ENCODE assay signal across 19 mouse cellular contexts in the genomic region with DNA sequence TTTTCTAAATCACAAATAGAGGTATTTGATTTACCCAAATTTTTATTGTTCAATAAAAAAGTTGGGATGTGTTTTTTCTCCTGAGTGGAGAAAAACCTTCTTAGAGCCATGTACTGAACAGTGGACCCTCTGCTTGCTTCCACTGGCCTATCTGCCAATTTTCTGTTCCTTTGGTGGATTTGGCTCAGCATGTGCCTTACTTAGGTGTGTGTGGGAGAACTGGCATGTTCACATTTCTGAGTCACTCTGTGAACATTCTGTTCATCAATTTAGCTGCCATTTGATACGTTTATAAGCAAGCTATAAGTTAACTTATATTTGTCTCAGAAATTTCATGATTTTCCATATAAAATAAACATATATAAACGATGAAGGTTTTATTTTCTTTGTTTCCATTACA.
DNase-seq lines count a peak whose midpoint lies in the region; TF ChIP-seq lines count a peak whose summit lies in the region.
"Had no signal": no experiment of that assay in that cellular context is flagged by ENCODE, and none has a peak within 500 bp of the region (broad histone marks: within the 10 kb centered on the region; RNA-seq: fewer than 3 reads in every experiment).

No protein-coding gene starts in this region.

- peak in 1 of 2 experiments; percentile 49 for DNase-seq in layer of hippocampus, adult 2 months (ENCODE audit: low spot score in 2 of 2)
- no peak for DNase-seq in layer of hippocampus, adult 9-10 months (ENCODE audit: low spot score)
- DNase-seq in right cerebral cortex, adult 18-20 months = peak; percentile 62
- DNase-seq in right cerebral cortex, postnatal 4 days = no peak
- DNase-seq in left cerebral cortex, adult 2 months (ENCODE audit: extremely low spot score in 1 of 2, low spot score in 2 of 2) = no peak
- DNase-seq in telencephalon, adult 2 months (ENCODE audit: low read depth, low spot score) = peak; percentile 78
- no peak for DNase-seq in kidney, adult 18-20 months
- DNase-seq: adrenal gland, postnatal 10 days; cerebellum, adult 11-12 months; cerebellum, adult 9-10 months; cerebellum, postnatal 25 days; forebrain, postnatal 0 days; gastrocnemius, postnatal 36 days; heart, adult 11 months; heart, postnatal 36 days had no signal

- TF ChIP-seq CTCF in layer of hippocampus, adult 2 months (conservative IDR thresholded peaks at IDR 0.05) = no peak
- no peak for TF ChIP-seq CTCF in left cerebral cortex, adult 2 months (IDR thresholded peaks at IDR 0.05)

- intact Hi-C loops in left cerebral cortex, adult 2 months (cut with DNase I) = no loop called here

- H3K4me3 ChIP-seq in layer of hippocampus, adult 2 months = no peak overlapping the region
- H3K4me3 ChIP-seq in left cerebral cortex, adult 2 months = no peak overlapping the region
- H3K4me3 ChIP-seq: embryonic facial prominence, embryonic 10.5 days; forebrain, embryonic 13.5 days; heart, embryonic 13.5 days; hindbrain, embryonic 15.5 days had no signal

- peak overlapping the region; percentile 79 for H3K27ac ChIP-seq in layer of hippocampus, adult 2 months
- H3K27ac ChIP-seq in left cerebral cortex, adult 2 months = peak overlapping the region; percentile 57
- H3K27ac ChIP-seq: embryonic facial prominence, embryonic 10.5 days; forebrain, embryonic 13.5 days; heart, embryonic 13.5 days; hindbrain, embryonic 15.5 days had no signal

Comparison
In these comparisons a context has a peak if more than half of its experiments do, and no peak if none do; other contexts are left out.
1. DNase-seq: peak in right cerebral cortex, adult 18-20 months (single experiment) and telencephalon, adult 2 months (single experiment); none in layer of hippocampus, adult 9-10 months (single experiment), right cerebral cortex, postnatal 4 days (single experiment), left cerebral cortex, adult 2 months (0 of 2) and kidney, adult 18-20 months (single experiment).